Comparison of ENCODE assay signal across 8 mouse cellular contexts in the genomic region with DNA sequence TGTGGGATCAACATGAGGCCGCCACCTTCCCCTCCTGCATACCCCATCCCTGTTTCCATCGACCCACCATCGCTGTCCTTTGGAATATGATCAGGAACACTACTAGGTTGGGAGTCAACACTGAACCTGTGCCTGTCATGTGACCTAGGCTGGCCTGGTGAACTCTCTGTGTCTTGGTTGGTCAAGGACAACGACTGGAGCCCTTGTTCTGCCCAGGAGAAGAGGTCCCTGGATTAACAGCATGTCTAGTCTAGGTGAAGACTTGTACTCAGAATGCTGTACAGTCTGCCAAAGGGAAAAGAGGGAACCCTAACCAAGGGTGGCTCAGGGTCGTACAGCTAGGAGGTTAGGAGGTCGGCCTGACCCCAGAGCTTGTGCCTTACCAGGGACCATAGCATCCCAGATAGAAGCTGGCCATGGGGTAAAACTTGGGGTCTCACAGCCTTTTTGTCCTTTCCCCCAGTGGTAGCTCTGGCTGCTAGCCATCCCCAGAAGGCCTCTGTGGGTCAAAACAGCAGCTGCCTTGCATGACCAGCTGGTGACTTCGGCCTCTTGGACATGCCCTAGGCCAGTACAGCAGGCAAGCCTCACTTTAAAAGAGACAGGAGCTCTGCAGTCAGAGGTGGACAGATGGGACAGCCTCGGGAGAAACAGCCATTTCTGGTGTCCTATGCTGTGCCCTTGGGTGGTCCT. TPM values are rescaled to one million over a fixed set of nuclear protein-coding genes. Genes with fewer than 3 reads are reported as not detected.
DNase-seq lines count a peak whose midpoint lies in the region; ATAC-seq and TF ChIP-seq lines count a peak whose summit lies in the region.

No protein-coding gene starts in this region.

- intact Hi-C loops in heart, postnatal 25 days (cut with DNase I): no loop called here

- H3K27me3 ChIP-seq in heart, embryonic 11.5 days (ENCODE audit: control insufficient read depth, insufficient read depth, low read length): no peaks in the 10 kb centered on the region
- H3K27me3 ChIP-seq in hindbrain, embryonic 15.5 days: no peaks in the 10 kb centered on the region
- H3K27me3 ChIP-seq in liver, embryonic 15.5 days: no peaks in the 10 kb centered on the region

- TF ChIP-seq POLR2A in bone marrow, adult 2 months (IDR thresholded peaks at IDR 0.05; ENCODE audit: borderline replicate concordance, control insufficient read depth, low read depth, low read length): no peak

- no peak for TF ChIP-seq CTCF in bone marrow, adult 2 months (IDR thresholded peaks at IDR 0.05; ENCODE audit: control insufficient read depth, insufficient read depth, low read length)

- 0 out of 2 replicates have a peak overlapping the region, but pooled peaks have one; percentile 28 for H3K9ac ChIP-seq in heart, embryonic 11.5 days (ENCODE audit: low read depth, low read length)
- H3K9ac ChIP-seq in hindbrain, embryonic 15.5 days: no peak overlapping the region
- H3K9ac ChIP-seq in liver, embryonic 15.5 days: peak overlapping the region; percentile 81

- H3K36me3 ChIP-seq in heart, embryonic 11.5 days (ENCODE audit: control insufficient read depth, insufficient read depth, low read length): no peaks in the 10 kb centered on the region
- H3K36me3 ChIP-seq in hindbrain, embryonic 15.5 days: no peaks in the 10 kb centered on the region
- no peaks in the 10 kb centered on the region for H3K36me3 ChIP-seq in liver, embryonic 15.5 days (replicated peaks)

- DNase-seq in heart, postnatal 25 days (ENCODE audit: low spot score): no peak
- DNase-seq in embryo, embryonic 11 days: no peak
- no peak for DNase-seq in frontal cortex, postnatal 36 days (ENCODE audit: low spot score in 2 of 2)

- peaks cover 26% of the 10 kb centered on the region for H3K4me1 ChIP-seq in heart, embryonic 11.5 days (ENCODE audit: control insufficient read depth, insufficient read depth, low read length)
- no peaks in the 10 kb centered on the region; the same call in 1 of the 2 replicates for H3K4me1 ChIP-seq in bone marrow, adult 2 months (ENCODE audit: control insufficient read depth, insufficient read depth, low read length)
- peaks cover 29% of the 10 kb centered on the region for H3K4me1 ChIP-seq in hindbrain, embryonic 15.5 days (replicated peaks)
- H3K4me1 ChIP-seq in liver, embryonic 15.5 days (replicated peaks): peaks cover 73% of the 10 kb centered on the region

- no peak for ATAC-seq in heart, embryonic 11.5 days (replicated peaks; ENCODE audit: insufficient number of reproducible peaks, low FRiP score, low TSS enrichment)
- ATAC-seq in hindbrain, embryonic 15.5 days (ENCODE audit: low FRiP score, low read depth): no peak
- no peak for ATAC-seq in liver, embryonic 15.5 days (ENCODE audit: insufficient read depth)
- ATAC-seq in frontal cortex, adult (ENCODE audit: low TSS enrichment): no peak

- peak overlapping the region; percentile 42 for H3K4me2 ChIP-seq in heart, embryonic 11.5 days
- H3K4me2 ChIP-seq in hindbrain, embryonic 15.5 days: no peak overlapping the region
- H3K4me2 ChIP-seq in liver, embryonic 15.5 days: peak overlapping the region; percentile 100

- H3K4me3 ChIP-seq in heart, embryonic 11.5 days (ENCODE audit: low read depth, low read length): no peak overlapping the region
- peak overlapping the region; percentile 10 for H3K4me3 ChIP-seq in bone marrow, adult 2 months (replicated peaks; ENCODE audit: control insufficient read depth, low read depth, low read length)
- no peak overlapping the region for H3K4me3 ChIP-seq in hindbrain, embryonic 15.5 days
- peak overlapping the region; percentile 72 for H3K4me3 ChIP-seq in liver, embryonic 15.5 days (replicated peaks)

- WGBS in heart, embryonic 11.5 days (ENCODE audit: insufficient replicate concordance): 71% methylated on average over 8 of the region's 8 CpGs
- WGBS in bone marrow, adult 2 months: 81% methylated on average over 8 of the region's 8 CpGs
- 81% methylated on average over 8 of the region's 8 CpGs for WGBS in hindbrain, embryonic 15.5 days
- WGBS in liver, embryonic 15.5 days (ENCODE audit: insufficient replicate concordance): 66% methylated on average over 8 of the region's 8 CpGs

- peak overlapping the region; percentile 96 for H3K27ac ChIP-seq in heart, embryonic 11.5 days (ENCODE audit: low read depth, low read length)
- H3K27ac ChIP-seq in bone marrow, adult 2 months (ENCODE audit: control insufficient read depth, insufficient read depth, low read depth, low read length, poor library complexity): no peak overlapping the region
- peak overlapping the region; percentile 84 for H3K27ac ChIP-seq in hindbrain, embryonic 15.5 days (replicated peaks)
- peak overlapping the region; percentile 99 for H3K27ac ChIP-seq in liver, embryonic 15.5 days (replicated peaks)

- no peaks in the 10 kb centered on the region for H3K9me3 ChIP-seq in heart, embryonic 11.5 days (replicated peaks; ENCODE audit: control insufficient read depth, low read length)
- no peaks in the 10 kb centered on the region for H3K9me3 ChIP-seq in hindbrain, embryonic 15.5 days
- H3K9me3 ChIP-seq in liver, embryonic 15.5 days (replicated peaks): no peaks in the 10 kb centered on the region

RNA-seq across cellular contexts. Expression of a gene that starts 30.0 kb away (rescaled TPM):
- polyA plus RNA-seq in heart, embryonic 11.5 days (2014; fragmentation: Nextera tagmentation; extraction: Ambion mirVana): 1.2 and 1.6 TPM in 2 replicates
- under 1 TPM; 0.26 to 0.70 TPM for total RNA-seq in heart, postnatal 25 days (2021)
- not detected in 2 replicates for polyA plus RNA-seq in bone marrow, adult 2 months (2011; ENCODE audit: insufficient read depth, insufficient read length, low replicate concordance, missing spikeins)
- 1.3 and 1.8 TPM in 2 replicates for polyA plus RNA-seq in hindbrain, embryonic 15.5 days (2015; fragmentation: Nextera tagmentation; extraction: Ambion mirVana)
- not detected in 2 replicates for polyA plus RNA-seq in liver, embryonic 15.5 days (2015; fragmentation: Nextera tagmentation; extraction: Ambion mirVana)

RNA-seq across cellular contexts. Expression of a gene that starts 34.2 kb away (rescaled TPM):
- polyA plus RNA-seq in heart, embryonic 11.5 days (2014; fragmentation: Nextera tagmentation; extraction: Ambion mirVana): 82.6 and 87.5 TPM in 2 replicates
- 10 to 100 TPM; 30.6 to 31.1 TPM for total RNA-seq in heart, postnatal 25 days (2021)
- polyA plus RNA-seq in bone marrow, adult 2 months (2011; ENCODE audit: insufficient read depth, insufficient read length, low replicate concordance, missing spikeins): 10.2 and 11.0 TPM in 2 replicates
- polyA plus RNA-seq in hindbrain, embryonic 15.5 days (2015; fragmentation: Nextera tagmentation; extraction: Ambion mirVana): 99.8 and 110 TPM in 2 replicates
- 26.0 and 27.5 TPM in 2 replicates for polyA plus RNA-seq in liver, embryonic 15.5 days (2015; fragmentation: Nextera tagmentation; extraction: Ambion mirVana)

RNA-seq across cellular contexts. Expression of a gene that starts 56.7 kb away (rescaled TPM):
- polyA plus RNA-seq in heart, embryonic 11.5 days (2014; fragmentation: Nextera tagmentation; extraction: Ambion mirVana): 20.2 and 22.8 TPM in 2 replicates
- total RNA-seq in heart, postnatal 25 days (2021): 1 to 10 TPM; 9.3 to 9.5 TPM
- polyA plus RNA-seq in bone marrow, adult 2 months (2011; ENCODE audit: insufficient read depth, insufficient read length, low replicate concordance, missing spikeins): 30.0 and 32.4 TPM in 2 replicates
- polyA plus RNA-seq in hindbrain, embryonic 15.5 days (2015; fragmentation: Nextera tagmentation; extraction: Ambion mirVana): 43.3 and 44.5 TPM in 2 replicates
- polyA plus RNA-seq in liver, embryonic 15.5 days (2015; fragmentation: Nextera tagmentation; extraction: Ambion mirVana): 30.0 and 35.0 TPM in 2 replicates

Comparison
In these comparisons a context has a peak if more than half of its experiments do, and no peak if none do; other contexts are left out.
1. H3K4me3 ChIP-seq: peak in bone marrow, adult 2 months (single experiment) and liver, embryonic 15.5 days (single experiment); none in heart, embryonic 11.5 days (single experiment) and hindbrain, embryonic 15.5 days (single experiment).